Mouse (Mus musculus) liver, embryonic 14 days (tissue): ENCODE data around the gene Kcnf1. TPM values are rescaled to one million over a fixed set of nuclear protein-coding genes. Genes with fewer than 3 reads are reported as not detected.

Source experiments
- polyA plus RNA-seq: library from polyadenylated mRNA; depleted of rRNA; stranded (reverse); fragments of >200 nt; gene quantifications from 2 replicates; pipeline ENCODE4 v1.2.3, GENCODE M21; 2012; rRNA removed

The Kcnf1 gene
- 0.31 and 0.35 TPM in 2 replicates for polyA plus RNA-seq

DNA sequence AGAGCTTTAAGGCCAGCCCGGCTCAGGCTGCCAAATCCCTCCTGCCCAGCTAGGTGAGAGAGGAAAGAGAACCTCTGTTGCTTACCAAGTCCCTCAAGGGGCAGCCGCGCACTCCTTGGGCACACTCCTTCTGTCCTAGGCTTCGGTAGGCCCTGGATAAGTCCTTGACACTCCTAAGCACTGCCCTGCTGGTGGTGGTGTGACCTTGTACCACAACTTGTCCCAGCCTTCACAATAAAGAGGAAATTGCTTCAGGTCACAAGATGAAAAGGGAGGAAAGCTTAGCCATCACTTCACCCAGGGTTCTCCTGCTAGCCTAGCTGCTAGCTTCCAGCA lies at the start of gene Kcnf1:
Kcnf1 (minus strand) TSS at position 132 of the 336 bp plus-strand sequence.

Other genes with a start within 250 kb of the Kcnf1 start
- 3.4 TPM in 2 replicates for gene Pqlc3, start 176.5 kb downstream of the Kcnf1 start, polyA plus RNA-seq
- gene 2410004P03Rik, start 165.2 kb downstream of the Kcnf1 start, polyA plus RNA-seq = 0.01 TPM in 1 of 2 replicates, not detected in the other
- 126 and 129 TPM in 2 replicates for gene Pdia6, start 89.7 kb upstream of the Kcnf1 start, polyA plus RNA-seq
- not detected in 2 replicates for gene Atp6v1c2, start 152.5 kb upstream of the Kcnf1 start, polyA plus RNA-seq
- gene Nol10, start 171.6 kb upstream of the Kcnf1 start, polyA plus RNA-seq = 7.3 and 8.5 TPM in 2 replicates